Mouse (Mus musculus) forebrain, embryonic 14.5 days (tissue): Measurements from ENCODE around the gene Gm21783. TPM values are rescaled to one million over a fixed set of nuclear protein-coding genes. Genes with fewer than 3 reads are reported as not detected.
"Not testable (repeated sequence)": the region's sequence is repeated elsewhere in the genome, so short reads cannot be mapped to it uniquely, and the experiment has no call there.

ENCODE experiments used
- ATAC-seq: fragments of 200-750 bp; cut with Nextera tagmentation; 2 replicates; pipeline ENCODE4 v1.8.0; 2017; ENCODE audit warnings: mild to moderate bottlenecking, moderate library complexity
- DNase-seq: peaks from one replicate; pipeline ENCODE4 v3.0.0-alpha.2; 2015; ENCODE audit warnings: low spot score
- H3K27ac ChIP-seq: fragments of 300-500 bp; sonication (generic); 2 replicates; pipeline ENCODE4 v1.5.1; 2014; ENCODE audit warnings: low read depth, mild to moderate bottlenecking, control low read depth, low read length, moderate library complexity
- H3K27me3 ChIP-seq: fragments of 300-500 bp; sonication (generic); replicated peaks from 2 replicates; pipeline ENCODE4 v1.6.1; 2014; ENCODE audit warnings: low read length, control low read depth, mixed read lengths; ENCODE audit not compliant: control insufficient read depth, insufficient read depth
- H3K36me3 ChIP-seq: fragments of 300-500 bp; sonication (generic); 2 replicates; pipeline ENCODE4 v1.6.1; 2014; ENCODE audit warnings: low read length, control low read depth; ENCODE audit not compliant: control insufficient read depth, insufficient read depth
- H3K4me1 ChIP-seq: fragments of 300-500 bp; sonication (generic); 2 replicates; pipeline ENCODE4 v1.6.1; 2014; ENCODE audit warnings: antibody characterized with exemption, low read length, control low read depth; ENCODE audit not compliant: control insufficient read depth, insufficient read depth
- H3K4me2 ChIP-seq: fragments of 300-500 bp; sonication (generic); 2 replicates; pipeline ENCODE4 v1.6.1; 2014; ENCODE audit warnings: mild to moderate bottlenecking, control low read depth, low read length
- H3K4me3 ChIP-seq: fragments of 300-500 bp; sonication (generic); 2 replicates; pipeline ENCODE4 v1.5.1; 2014; ENCODE audit warnings: low read depth, low read length, control low read depth
- H3K9ac ChIP-seq: fragments of 300-500 bp; sonication (generic); 2 replicates; pipeline ENCODE4 v1.6.1; 2014; ENCODE audit warnings: mild to moderate bottlenecking, low read length, control low read depth, moderate library complexity
- H3K9me3 ChIP-seq: fragments of 300-500 bp; sonication (generic); replicated peaks from 2 replicates; pipeline ENCODE4 v1.6.1; 2016; ENCODE audit warnings: low read length, control low read depth, mixed read lengths; ENCODE audit not compliant: control insufficient read depth
- WGBS: fragments of 180-500 bp; shearing (Covaris S2); extraction: QIAGEN DNeasy Blood & Tissue Kit; methylation state at CpG from one replicate; pipeline ENCODE4 v1.1.7; 2014; 5-methylcytosine and 5-hydroxymethylcytosine counted together
- polyA plus RNA-seq: library from polyadenylated mRNA; unstranded; fragments of >200 nt; fragmentation: Nextera tagmentation; extraction: Ambion mirVana; gene quantifications from 2 replicates; pipeline ENCODE4 v1.2.1, GENCODE M21; 2014

The Gm21783 gene
- polyA plus RNA-seq: not detected in 2 replicates

DNA sequence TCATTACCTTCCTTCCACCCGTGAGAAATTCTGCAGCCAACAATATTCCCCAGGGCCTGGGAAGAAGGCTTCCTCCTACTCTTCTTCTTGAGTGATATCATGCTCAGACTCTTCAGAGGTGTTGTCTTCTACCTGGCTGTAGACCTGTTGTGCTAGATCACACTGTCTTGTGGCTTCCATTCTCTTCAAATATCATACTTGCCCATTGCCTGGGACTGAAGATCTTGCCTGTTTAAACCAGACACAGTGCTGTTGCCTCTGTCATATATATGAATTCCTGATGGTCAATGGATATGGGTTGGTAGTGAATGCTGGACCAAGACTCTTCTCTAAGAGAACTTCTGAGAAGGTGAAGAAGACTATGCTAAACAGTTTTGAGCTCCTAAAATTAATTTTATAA lies at the start of gene Gm21783:
Gm21783 (minus strand) TSS at position 101 of the 400 bp plus-strand sequence.
- not testable (repeated sequence) for DNase-seq, H3K27me3 ChIP-seq, H3K9ac ChIP-seq, H3K4me1 ChIP-seq, H3K9me3 ChIP-seq, H3K4me2 ChIP-seq, ATAC-seq, H3K27ac ChIP-seq, H3K4me3 ChIP-seq, H3K36me3 ChIP-seq
- no CpG with 5 or more reads among the region's 1 CpGs for WGBS
